Mouse (Mus musculus) urinary bladder, postnatal 14 days (tissue): ENCODE measurements around the gene Rabep1.
"Not testable (repeated sequence)": the region's sequence is repeated elsewhere in the genome, so short reads cannot be mapped to it uniquely, and the experiment has no call there.

Source experiments
- DNase-seq: peaks from one replicate; pipeline ENCODE4 v3.0.0; 2021; ENCODE audit warnings: low spot score

Rabep1 gene

GRCm38 (mm10) chr11:70831201-70831600, 13.4 kb upstream of the Rabep1 start:
- DNase-seq = no peak

GRCm38 (mm10) chr11:70833408-70833807, 11.2 kb upstream of the Rabep1 start:
- DNase-seq = no peak

GRCm38 (mm10) chr11:70833831-70834230, 10.7 kb upstream of the Rabep1 start:
- DNase-seq = no peak

GRCm38 (mm10) chr11:70835381-70835831, 9.2 kb upstream of the Rabep1 start:
- no peak for DNase-seq

- no peak for DNase-seq
Measured at GRCm38 (mm10) chr11:70837031-70837430, 7.5 kb upstream of the Rabep1 start.

GRCm38 (mm10) chr11:70838610-70839009, 6.0 kb upstream of the Rabep1 start:
- DNase-seq = no peak

DNA sequence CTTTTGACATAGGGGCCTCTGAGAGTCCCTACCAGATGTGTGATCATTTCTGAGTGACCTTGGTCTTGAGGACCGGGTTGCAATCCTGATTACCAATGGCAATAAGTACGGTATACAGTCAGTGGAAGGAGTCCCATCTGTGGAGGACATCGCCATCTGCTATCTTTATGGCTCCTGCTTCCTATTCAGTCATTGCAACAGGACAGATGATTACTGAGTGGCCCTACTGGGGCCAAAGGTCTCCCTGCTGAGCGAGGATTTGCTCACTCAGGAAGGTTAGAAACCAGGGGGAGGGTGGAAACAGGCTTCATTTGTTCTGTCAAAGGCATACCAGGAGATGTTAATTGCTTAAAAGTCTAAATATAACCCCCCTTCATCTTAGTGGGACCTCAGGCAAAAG, 1.6 kb upstream of the Rabep1 start:
- DNase-seq = no peak

DNA sequence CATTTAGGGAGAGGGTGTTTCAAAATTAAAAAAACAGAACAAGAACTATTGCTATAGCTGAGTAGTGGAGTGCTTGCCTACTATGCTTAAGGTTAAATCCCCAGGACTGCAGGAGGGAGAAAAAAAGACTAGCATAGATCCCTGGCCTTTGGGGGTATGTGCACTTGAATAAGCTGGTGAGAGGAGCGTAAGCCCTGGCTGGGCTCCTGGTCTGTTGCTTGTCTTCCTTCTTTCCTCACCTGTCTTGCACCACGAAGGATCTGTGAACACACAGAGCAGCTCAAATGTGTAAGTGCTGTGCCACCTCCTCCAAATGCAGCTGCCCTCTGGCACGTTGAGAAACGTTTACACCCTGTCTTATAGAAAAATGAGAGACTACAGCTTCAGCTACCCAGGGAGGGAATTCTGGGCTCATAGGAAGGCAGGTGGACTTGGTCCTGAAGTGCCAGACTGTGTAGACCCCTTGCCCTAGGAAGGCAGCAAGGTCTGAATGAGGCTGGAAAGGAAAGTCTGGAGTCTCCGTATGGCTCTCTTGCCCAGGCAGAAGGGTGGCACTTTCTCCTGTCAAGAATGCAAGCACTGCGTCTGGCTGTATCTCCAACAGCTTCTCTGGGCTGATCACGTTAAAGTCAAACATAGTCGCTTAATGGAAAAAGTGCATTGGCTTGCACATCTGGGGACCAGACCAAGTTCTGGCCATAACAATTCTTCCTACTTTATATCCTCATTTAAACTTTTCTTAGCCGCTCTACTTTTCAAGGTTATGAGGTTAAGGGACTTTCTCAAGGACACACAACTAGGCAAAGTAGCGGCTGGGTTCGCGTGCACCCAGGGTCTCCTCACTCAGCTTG, 652 bp upstream of the Rabep1 start:
- DNase-seq = no peak

DNA sequence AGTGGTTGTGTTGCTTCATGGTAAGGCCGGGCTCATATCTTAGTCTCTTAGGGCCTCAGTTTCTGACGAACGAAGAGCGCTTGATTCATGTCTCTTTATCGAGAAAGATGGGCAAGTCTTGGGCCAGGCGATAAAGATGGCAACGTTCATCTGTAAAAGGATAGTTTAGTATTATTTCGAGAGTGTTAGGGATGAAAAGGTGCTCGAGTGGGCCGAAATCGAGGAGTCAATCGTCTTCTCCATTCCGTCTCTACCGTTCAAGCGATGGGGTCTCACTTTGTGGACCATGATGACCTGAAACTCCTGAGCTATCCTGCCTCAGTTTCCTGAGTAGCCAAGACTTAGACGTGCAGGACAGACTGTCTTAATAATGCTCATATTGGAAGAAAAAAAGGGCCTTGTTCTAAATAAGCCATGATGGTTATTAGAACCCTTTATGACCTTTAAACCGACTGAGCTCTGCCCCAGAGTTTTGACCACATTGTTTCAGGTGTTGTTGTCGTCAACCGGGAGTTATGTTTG, 940 bp downstream of the Rabep1 start:
- DNase-seq = no peak

DNA sequence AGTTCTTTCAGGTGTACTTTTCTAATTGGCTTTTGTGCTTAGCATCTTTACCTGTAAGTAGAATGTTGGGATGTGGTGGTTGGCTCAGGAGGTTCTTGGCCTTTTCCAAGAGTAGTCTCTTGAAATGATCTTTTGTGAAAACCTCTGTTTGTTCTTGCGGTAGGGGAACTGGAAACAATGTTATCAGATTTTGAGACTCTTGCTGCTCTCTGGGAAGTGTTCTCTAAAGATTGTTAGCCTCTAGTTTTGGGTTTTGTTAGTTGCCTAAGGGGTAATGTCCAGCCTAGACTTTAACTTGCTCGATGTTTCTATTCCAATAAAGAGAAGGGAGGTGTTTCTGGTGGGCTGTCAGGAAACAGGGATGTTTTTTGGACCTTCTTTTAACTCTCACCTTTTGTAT, 1.5 kb downstream of the Rabep1 start:
- DNase-seq = no peak

DNA sequence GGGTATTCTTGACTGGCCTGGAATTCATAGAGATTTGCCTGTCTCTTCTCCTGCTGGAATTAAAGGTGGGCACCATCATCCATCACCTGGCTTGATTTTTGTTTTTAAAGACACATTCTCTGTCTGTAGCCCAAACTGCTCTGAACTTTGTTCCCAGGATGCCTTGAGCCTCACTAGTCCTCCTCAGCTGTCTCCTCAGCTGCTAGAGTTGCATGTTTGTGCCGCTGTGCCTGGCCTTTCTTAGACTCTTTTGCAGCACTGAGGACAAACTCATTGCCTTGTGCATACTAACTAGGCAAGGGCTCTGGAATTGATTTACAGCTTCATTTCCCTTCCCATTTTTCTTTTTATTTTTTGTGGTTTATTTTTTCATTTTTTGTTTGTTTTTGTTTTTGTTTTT, 15.8 kb downstream of the Rabep1 start:
- DNase-seq = no peak

GRCm38 (mm10) chr11:70863204-70863603, 18.6 kb downstream of the Rabep1 start:
- not testable (repeated sequence) for DNase-seq

DNA sequence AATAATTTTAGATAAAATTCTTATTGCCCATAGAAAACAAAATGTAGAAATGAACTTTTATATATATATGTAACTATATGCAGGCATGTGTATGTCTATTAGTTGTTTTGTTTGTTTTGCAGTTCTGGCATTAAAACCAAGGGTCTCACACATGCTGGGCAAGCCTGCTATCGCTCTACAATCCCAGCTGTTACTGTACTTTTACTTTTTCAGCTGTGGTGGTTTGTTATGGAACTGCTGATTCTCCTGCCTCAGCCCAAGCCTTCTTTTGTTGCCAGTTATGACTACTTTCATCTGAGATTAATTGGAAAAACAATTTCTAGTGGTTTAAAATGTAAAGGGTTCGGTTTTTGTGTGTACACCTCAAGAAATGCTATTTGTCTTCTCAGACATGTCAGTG, 20.6 kb downstream of the Rabep1 start:
- no peak for DNase-seq

DNA sequence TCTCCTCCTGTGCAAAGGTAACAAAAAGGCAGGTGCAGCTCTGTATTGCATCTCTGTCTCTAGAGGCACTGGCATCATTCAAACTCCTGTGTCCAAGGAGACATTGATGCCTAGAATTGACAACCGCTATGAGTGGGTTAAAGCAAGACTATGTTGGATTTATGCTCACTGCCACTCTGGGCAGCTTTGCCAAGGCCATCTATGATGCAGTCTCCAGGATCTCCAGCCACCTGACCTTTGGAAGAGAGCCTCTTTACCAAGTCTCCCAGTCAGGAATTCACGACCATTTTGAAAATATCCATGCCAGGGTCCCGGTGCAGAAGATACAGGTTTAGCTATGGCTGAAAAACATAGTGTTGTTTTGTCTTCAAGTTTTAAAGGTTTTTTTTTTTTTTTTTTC, 24.7 kb downstream of the Rabep1 start:
- DNase-seq = no peak

DNA sequence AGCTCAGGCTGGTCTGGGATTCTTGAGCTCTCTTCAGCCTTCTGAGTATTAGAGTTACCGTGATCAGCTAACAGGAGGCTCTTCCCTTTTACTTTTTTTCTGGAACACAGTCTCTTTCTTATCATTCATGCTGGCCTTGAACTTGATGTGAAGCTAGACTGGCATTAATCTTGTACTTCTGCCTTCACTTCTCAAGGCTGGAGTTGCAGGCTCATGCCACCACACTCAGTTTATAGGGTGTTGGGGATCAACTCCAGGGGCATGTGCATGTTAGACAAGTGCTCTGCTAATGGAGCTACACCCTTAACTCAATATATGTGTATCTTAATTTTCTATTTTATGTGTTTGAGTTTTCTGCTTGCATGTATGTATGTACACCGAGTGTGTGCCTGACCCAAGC, 25.2 kb downstream of the Rabep1 start:
- DNase-seq = no peak

DNA sequence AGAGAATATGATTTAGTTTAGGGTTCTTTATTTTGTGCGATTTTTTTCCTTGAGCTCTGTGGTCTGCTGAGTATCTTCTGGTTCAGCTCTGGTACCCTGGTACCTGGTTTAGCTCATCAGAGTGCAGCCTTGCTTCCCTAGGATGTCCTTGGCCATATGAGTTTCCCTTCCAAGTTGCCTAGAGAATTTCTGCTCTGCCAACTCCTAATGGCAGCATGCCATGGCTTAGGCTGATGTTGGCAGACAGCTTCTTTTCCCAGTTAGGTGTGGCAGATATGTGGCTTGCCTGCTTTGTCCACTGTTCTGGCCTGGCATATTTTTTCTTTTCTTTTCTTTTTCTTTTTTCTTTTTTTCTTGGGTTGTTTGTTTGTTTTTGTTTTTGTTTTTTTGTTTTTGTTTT, 25.8 kb downstream of the Rabep1 start:
- DNase-seq = peak; percentile 57

DNA sequence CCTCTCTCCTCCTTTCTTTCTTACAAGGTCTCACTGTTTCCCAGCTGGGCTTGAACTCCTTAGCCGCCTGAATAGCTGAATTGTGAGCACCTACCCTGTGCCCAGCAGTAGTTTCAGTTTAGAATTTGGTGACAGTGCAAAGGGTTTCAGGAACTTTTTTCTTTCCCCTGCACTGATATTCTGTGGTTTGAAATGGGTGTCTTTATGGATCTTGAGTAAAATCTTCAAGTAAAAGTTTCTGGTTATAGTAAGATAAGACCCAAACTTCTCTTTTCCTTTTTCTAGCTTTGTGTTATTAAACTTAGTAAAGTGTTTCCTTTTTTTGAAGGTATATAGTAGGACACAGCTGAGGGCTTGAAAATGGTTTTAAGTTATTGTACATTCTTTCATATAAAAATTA, 26.5 kb downstream of the Rabep1 start:
- DNase-seq = no peak

DNA sequence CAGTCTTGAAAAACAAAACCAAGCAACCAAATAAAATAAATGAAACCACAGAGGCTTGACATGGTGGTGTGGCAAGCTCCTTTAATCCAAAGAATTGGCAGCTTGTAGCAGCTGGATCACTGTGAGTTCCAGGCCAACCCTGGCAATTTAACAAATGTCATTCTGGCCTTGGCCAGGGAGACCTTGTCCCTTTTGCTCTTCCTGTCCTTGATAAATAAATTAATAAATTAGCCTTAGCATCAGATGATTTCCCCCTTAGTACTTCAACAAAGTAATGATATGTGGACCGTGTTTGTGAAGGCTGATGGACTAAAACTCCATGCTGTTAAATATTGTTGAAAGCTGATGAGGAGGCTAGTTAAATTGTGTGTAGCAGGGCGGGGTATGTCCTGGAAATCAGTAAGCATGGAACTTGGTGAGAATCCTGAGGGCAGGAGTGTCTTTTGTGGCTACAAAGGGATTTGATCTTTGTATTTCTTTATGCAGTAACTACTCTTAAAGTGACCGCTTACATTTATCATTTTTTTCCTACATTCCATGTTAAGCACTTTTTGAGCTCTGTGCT, 27.3 kb downstream of the Rabep1 start:
- no peak for DNase-seq

- no peak for DNase-seq
Measured at GRCm38 (mm10) chr11:70873846-70874613, 29.5 kb downstream of the Rabep1 start.

GRCm38 (mm10) chr11:70877670-70878069, 33.1 kb downstream of the Rabep1 start:
- DNase-seq = no peak

GRCm38 (mm10) chr11:70882905-70883430, 38.4 kb downstream of the Rabep1 start:
- no peak for DNase-seq

DNA sequence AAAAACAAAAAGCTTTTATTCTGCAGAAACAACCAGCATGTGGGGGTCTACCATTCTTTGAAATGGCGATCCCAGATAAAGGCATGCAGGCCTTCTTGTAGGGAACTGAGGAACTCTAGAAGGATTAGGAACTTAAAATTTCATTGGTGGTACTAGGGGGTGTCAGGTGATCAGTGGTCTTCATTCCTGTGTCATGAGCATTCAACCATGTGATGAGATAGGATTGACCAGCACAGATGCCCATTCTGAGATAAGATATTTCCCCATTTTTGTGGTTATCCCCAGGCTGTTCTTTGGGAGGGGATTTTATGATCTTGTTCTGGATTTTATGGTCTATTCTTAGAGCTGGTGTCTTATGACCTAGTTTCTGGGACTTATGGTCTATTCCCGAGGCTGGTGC, 46.1 kb downstream of the Rabep1 start:
- no peak for DNase-seq
